Mouse (Mus musculus): ENCODE results near the gene Prr22.

GRCm38 (mm10) chr17:56792588-56792987 is 22.5 kb downstream of the Prr22 start:
- TF ChIP-seq CTCF (conservative IDR thresholded peaks at IDR 0.05; ENCODE audit: insufficient read depth, insufficient read length, low read depth, low read length) (no peak), POLR2A (IDR thresholded peaks at IDR 0.05; ENCODE audit: low read depth, low read length) (no peak)

Measured in kidney, adult 2 months (tissue).